Mouse (Mus musculus) cortical plate, adult 2 months (tissue): ENCODE data around the gene Lmo1.

Experiments used
- CTCF ChIP-seq: fragments of 200-500 bp; IDR thresholded peaks from 2 replicates; pipeline ENCODE4 v1.5.1; 2011; ENCODE audit warnings: mild to moderate bottlenecking, control low read depth, low read length; ENCODE audit not compliant: insufficient read depth; ENCODE audit errors: extremely low read depth
- POLR2A ChIP-seq: fragments of 200-500 bp; IDR thresholded peaks from 2 replicates; pipeline ENCODE4 v1.6.1; 2011; ENCODE audit warnings: mild to moderate bottlenecking, low read length, control low read depth; ENCODE audit not compliant: insufficient read depth; ENCODE audit errors: extremely low read depth

- TF ChIP-seq CTCF (no peak), POLR2A (no peak)
These were observed 10.6 kb upstream of the Lmo1 start for GRCm38 (mm10) chr7:109185564-109185963.
